Mouse (Mus musculus) neural tube, embryonic 11.5 days (tissue): Measurements from ENCODE around the gene Zbtb48. TPM values are rescaled to one million over a fixed set of nuclear protein-coding genes. Genes with fewer than 3 reads are reported as not detected.

Source experiments
- ATAC-seq: fragments of 200-750 bp; cut with Nextera tagmentation; 2 replicates; pipeline ENCODE4 v1.8.0; 2017; ENCODE audit warnings: moderate number of reproducible peaks, mild to moderate bottlenecking, moderate TSS enrichment, moderate library complexity; ENCODE audit not compliant: insufficient read depth, low FRiP score, low TSS enrichment
- DNase-seq: peaks from one replicate; pipeline ENCODE4 v3.0.0-alpha.2; 2015; ENCODE audit warnings: low spot score
- H3K27ac ChIP-seq: fragments of 300-500 bp; sonication (generic); 2 replicates; pipeline ENCODE4 v1.5.1; 2014; ENCODE audit warnings: low read depth, mild to moderate bottlenecking, low read length
- H3K27me3 ChIP-seq: fragments of 300-500 bp; sonication (generic); 2 replicates; pipeline ENCODE4 v1.6.1; 2014; ENCODE audit warnings: mild to moderate bottlenecking, low read length, mixed read lengths; ENCODE audit not compliant: control insufficient read depth, insufficient read depth
- H3K36me3 ChIP-seq: fragments of 300-500 bp; sonication (generic); 2 replicates; pipeline ENCODE4 v1.6.1; 2014; ENCODE audit warnings: mild to moderate bottlenecking, low read length, moderate library complexity, mixed read lengths; ENCODE audit not compliant: control insufficient read depth, insufficient read depth
- H3K4me1 ChIP-seq: fragments of 300-500 bp; sonication (generic); 2 replicates; pipeline ENCODE4 v1.6.1; 2014; ENCODE audit warnings: low read length, mixed read lengths; ENCODE audit not compliant: control insufficient read depth, insufficient read depth
- H3K4me2 ChIP-seq: fragments of 300-500 bp; sonication (generic); 2 replicates; pipeline ENCODE4 v1.6.1; 2014; ENCODE audit warnings: low read depth, mild to moderate bottlenecking, moderate library complexity
- H3K4me3 ChIP-seq: fragments of 300-500 bp; sonication (generic); 2 replicates; pipeline ENCODE4 v1.5.1; 2014; ENCODE audit warnings: low read depth, low read length
- H3K9ac ChIP-seq: fragments of 300-500 bp; sonication (generic); 2 replicates; pipeline ENCODE4 v1.6.1; 2014; ENCODE audit warnings: mild to moderate bottlenecking, low read length
- H3K9me3 ChIP-seq: fragments of 300-500 bp; sonication (generic); 2 replicates; pipeline ENCODE4 v1.6.1; 2016; ENCODE audit warnings: low read length; ENCODE audit not compliant: control insufficient read depth
- WGBS: fragments of 180-500 bp; shearing (Covaris S2); extraction: QIAGEN DNeasy Blood & Tissue Kit; methylation state at CpG from one replicate; pipeline ENCODE4 v1.1.7; 2014; 5-methylcytosine and 5-hydroxymethylcytosine counted together
- polyA plus RNA-seq: library from polyadenylated mRNA; unstranded; fragments of >200 nt; fragmentation: Nextera tagmentation; extraction: Ambion mirVana; gene quantifications from 2 replicates; pipeline ENCODE4 v1.2.1, GENCODE M21; 2014

The Zbtb48 gene
- polyA plus RNA-seq, 1 experiment from 2014 or later = 23.8 TPM

- no peak for DNase-seq
- no peaks in the 10 kb centered on the region for H3K27me3 ChIP-seq
Observed at GRCm38 (mm10) chr4:152001335-152001734, 26.1 kb downstream of the Zbtb48 start.

GRCm38 (mm10) chr4:152000906-152001305 is 26.6 kb downstream of the Zbtb48 start:
- H3K4me1 ChIP-seq = 0 out of 2 replicates have a peak, but pooled peaks cover 3% of the 10 kb centered on the region
- H3K4me2 ChIP-seq = no peak overlapping the region
- no peak overlapping the region for H3K4me3 ChIP-seq
- H3K9me3 ChIP-seq = no peaks in the 10 kb centered on the region
- no peak overlapping the region for H3K27ac ChIP-seq
- no peak for ATAC-seq
- H3K27me3 ChIP-seq = no peaks in the 10 kb centered on the region
- 68% methylated on average over 4 of the region's 4 CpGs for WGBS
- H3K9ac ChIP-seq = no peak overlapping the region
- no peak for DNase-seq
- no peaks in the 10 kb centered on the region; the same call in 1 of the 2 replicates for H3K36me3 ChIP-seq

More at GRCm38 (mm10) chr4:152001335-152001734, 26.1 kb downstream of the Zbtb48 start:
- Histone ChIP-seq H3K4me2 (no peak overlapping the region), H3K36me3 (no peaks in the 10 kb centered on the region; the same call in 1 of the 2 replicates), H3K4me1 (0 out of 2 replicates have a peak, but pooled peaks cover 3% of the 10 kb centered on the region), H3K9ac (no peak overlapping the region), H3K4me3 (no peak overlapping the region), H3K9me3 (no peaks in the 10 kb centered on the region), H3K27ac (no peak overlapping the region)
- WGBS = 69% methylated on average over 4 of the region's 4 CpGs
- no peak for ATAC-seq

- H3K4me3 ChIP-seq = no peak overlapping the region
- DNase-seq = no peak
Observed at GRCm38 (mm10) chr4:151999481-151999880, 28.0 kb downstream of the Zbtb48 start.

GRCm38 (mm10) chr4:151997701-151998100 is 29.8 kb downstream of the Zbtb48 start:
- Histone ChIP-seq H3K4me3 (no peak overlapping the region), H3K36me3 (no peaks in the 10 kb centered on the region; the same call in 1 of the 2 replicates), H3K4me1 (peaks cover 13% of the 10 kb centered on the region; the same call in 1 of the 2 replicates), H3K27ac (no peak overlapping the region), H3K9me3 (no peaks in the 10 kb centered on the region), H3K9ac (no peak overlapping the region), H3K4me2 (no peak overlapping the region), H3K27me3 (no peaks in the 10 kb centered on the region)
- WGBS = 78% methylated on average over 3 of the region's 3 CpGs
- DNase-seq = no peak
- no peak for ATAC-seq

More at GRCm38 (mm10) chr4:151999481-151999880, 28.0 kb downstream of the Zbtb48 start:
- no peaks in the 10 kb centered on the region for H3K9me3 ChIP-seq
- no peak overlapping the region for H3K9ac ChIP-seq
- peaks cover 3% of the 10 kb centered on the region; the same call in 1 of the 2 replicates for H3K4me1 ChIP-seq
- no peak for ATAC-seq
- H3K4me2 ChIP-seq = no peak overlapping the region
- no peaks in the 10 kb centered on the region for H3K27me3 ChIP-seq
- no peaks in the 10 kb centered on the region; the same call in 1 of the 2 replicates for H3K36me3 ChIP-seq
- WGBS = 63% methylated on average over 3 of the region's 3 CpGs
- no peak overlapping the region for H3K27ac ChIP-seq

GRCm38 (mm10) chr4:151996951-151997222 is 30.6 kb downstream of the Zbtb48 start:
- H3K9me3 ChIP-seq = no peaks in the 10 kb centered on the region
- H3K4me1 ChIP-seq = peaks cover 13% of the 10 kb centered on the region; the same call in 1 of the 2 replicates
- no peaks in the 10 kb centered on the region for H3K27me3 ChIP-seq
- whole genome bisulfite sequencing = 6% methylated on average over 13 of the region's 13 CpGs
- H3K4me3 ChIP-seq = peak overlapping the region; percentile 100
- H3K9ac ChIP-seq = peak overlapping the region; percentile 80
- peak overlapping the region; percentile 82 for H3K27ac ChIP-seq
- H3K36me3 ChIP-seq = peaks cover 2% of the 10 kb centered on the region; the same call in 1 of the 2 replicates
- H3K4me2 ChIP-seq = peak overlapping the region; percentile 74
- no peak for DNase-seq
- no peak for ATAC-seq

- peak within 1 kb of the TSS; percentile 85 for H3K9ac ChIP-seq
- DNase-seq = peak; percentile 100
- H3K9me3 ChIP-seq = no peaks in the 10 kb centered on the region
- peak; percentile 95 for ATAC-seq
- under 1% methylated on average over 74 of the region's 94 CpGs for WGBS
- H3K36me3 ChIP-seq = peaks cover 7% of the 10 kb centered on the region; the same call in 1 of the 2 replicates
- peaks cover 13% of the 10 kb centered on the region; the same call in 1 of the 2 replicates for H3K4me1 ChIP-seq
- H3K4me2 ChIP-seq = peak within 1 kb of the TSS; percentile 88
- peak within 1 kb of the TSS; percentile 100 for H3K4me3 ChIP-seq
- no peaks in the 10 kb centered on the region for H3K27me3 ChIP-seq
- H3K27ac ChIP-seq = peak within 1 kb of the TSS; percentile 82
Observed at GRCm38 (mm10) chr4:151996173-151996950, 31.1 kb downstream of the Zbtb48 start, which contains the start of gene Phf13. Phf13 (minus strand) TSS chr4:151996258.

GRCm38 (mm10) chr4:151995371-151996172 is 31.9 kb downstream of the Zbtb48 start:
- Histone ChIP-seq H3K36me3 (peaks cover 13% of the 10 kb centered on the region), H3K27me3 (no peaks in the 10 kb centered on the region), H3K27ac (peak overlapping the region; percentile 60), H3K4me2 (peak overlapping the region; percentile 88), H3K9me3 (no peaks in the 10 kb centered on the region), H3K4me3 (peak overlapping the region; percentile 100), H3K9ac (peak overlapping the region; percentile 85), H3K4me1 (peaks cover 13% of the 10 kb centered on the region; the same call in 1 of the 2 replicates)
- ATAC-seq = peak; percentile 65; the same call in 1 of the 2 replicates
- WGBS = under 1% methylated on average over 51 of the region's 111 CpGs
- DNase-seq = no peak

GRCm38 (mm10) chr4:151994228-151995171 is 33.0 kb downstream of the Zbtb48 start:
- WGBS = under 1% methylated on average over 57 of the region's 61 CpGs
- DNase-seq = peak; percentile 57
- Histone ChIP-seq H3K4me2 (peak overlapping the region; percentile 88), H3K9ac (peak overlapping the region; percentile 85), H3K27ac (peak overlapping the region; percentile 60; the same call in 1 of the 2 replicates), H3K27me3 (no peaks in the 10 kb centered on the region), H3K36me3 (peaks cover 14% of the 10 kb centered on the region), H3K4me1 (peaks cover 13% of the 10 kb centered on the region; the same call in 1 of the 2 replicates), H3K9me3 (no peaks in the 10 kb centered on the region), H3K4me3 (peak overlapping the region; percentile 100)
- no peak for ATAC-seq
